Mouse (Mus musculus): Measurements from ENCODE around the gene Lzts3.

DNA sequence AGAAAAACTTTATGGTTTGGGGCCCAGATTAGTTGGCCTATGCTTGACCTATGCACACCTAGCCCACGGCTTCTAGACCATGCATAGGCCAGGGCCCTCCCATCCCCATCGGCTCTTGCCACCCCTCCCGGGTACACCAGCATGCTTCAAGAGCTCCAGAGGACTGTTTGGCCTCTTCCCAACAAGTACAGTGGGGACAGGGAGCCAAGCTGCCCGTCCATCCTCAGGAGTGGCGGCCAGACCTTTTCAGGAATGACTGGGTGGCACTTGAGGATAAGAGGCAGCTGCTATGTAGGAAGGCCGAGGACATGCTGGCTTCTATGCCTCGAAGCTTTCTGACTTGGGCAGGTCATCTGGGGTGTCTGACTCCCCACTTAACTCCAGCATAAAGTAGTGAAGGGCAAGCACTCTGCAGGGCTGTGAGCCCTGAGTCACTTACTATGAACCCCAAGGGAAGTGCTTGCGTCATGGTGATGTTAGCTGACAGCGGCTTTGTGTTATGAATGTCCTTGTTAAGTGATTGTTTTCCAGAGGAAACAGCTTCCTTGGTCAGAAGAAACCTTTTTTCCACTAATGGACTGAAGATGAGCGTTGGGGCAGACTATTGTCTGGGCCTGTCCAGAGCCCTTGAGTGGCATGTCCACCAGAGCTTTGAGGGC lies 58.6 kb downstream of the Lzts3 start:
- TF ChIP-seq CTCF (IDR thresholded peaks at IDR 0.05; ENCODE audit: borderline replicate concordance, extremely low read depth, insufficient read depth, insufficient read length) (no peak), POLR2A (IDR thresholded peaks at IDR 0.05; ENCODE audit: borderline replicate concordance, extremely low read depth, insufficient read depth, insufficient read length, poor library complexity, severe bottlenecking) (no peak)

All from brain, embryonic 14.5 days (tissue).